10 mouse cellular contexts compared by ENCODE assay signal in genomic region chr9:37636335-37636734, GRCm38 (mm10). TPM values are rescaled to one million over a fixed set of nuclear protein-coding genes. Genes with fewer than 3 reads are reported as not detected.
DNase-seq lines count a peak whose midpoint lies in the region; ATAC-seq and TF ChIP-seq lines count a peak whose summit lies in the region.
"Had no signal": no experiment of that assay in that cellular context is flagged by ENCODE, and none has a peak within 500 bp of the region (broad histone marks: within the 10 kb centered on the region; RNA-seq: fewer than 3 reads in every experiment).

No protein-coding gene starts in this region.

- H3K4me3 ChIP-seq in cortical plate, adult 2 months (ENCODE audit: insufficient read depth, low read length), result no peak overlapping the region
- no peak overlapping the region for H3K4me3 ChIP-seq in liver, embryonic 14.5 days (ENCODE audit: insufficient read depth in 1 of 2, low read depth in 2 of 2, low read length in 2 of 2)
- H3K4me3 ChIP-seq: heart, embryonic 15.5 days; neural tube, embryonic 13.5 days had no signal

- whole genome bisulfite sequencing in liver, embryonic 14.5 days (ENCODE audit: insufficient replicate concordance), result 10% methylated on average over 7 of the region's 7 CpGs

- TF ChIP-seq POLR2A in cortical plate, adult 2 months (IDR thresholded peaks at IDR 0.05; ENCODE audit: extremely low read depth, insufficient read depth, low read length), result no peak

- H3K4me2 ChIP-seq in liver, embryonic 14.5 days (ENCODE audit: low read depth), result no peak overlapping the region
- H3K4me2 ChIP-seq: heart, embryonic 15.5 days; neural tube, embryonic 13.5 days had no signal

- H3K27me3 ChIP-seq in liver, embryonic 14.5 days (ENCODE audit: control insufficient read depth, insufficient read depth, low read length), result no peaks in the 10 kb centered on the region
- H3K27me3 ChIP-seq: heart, embryonic 15.5 days; neural tube, embryonic 13.5 days had no signal

- no peaks in the 10 kb centered on the region for H3K9me3 ChIP-seq in liver, embryonic 14.5 days (ENCODE audit: control insufficient read depth, low read length)
- H3K9me3 ChIP-seq: heart, embryonic 15.5 days; neural tube, embryonic 13.5 days had no signal

- H3K4me1 ChIP-seq in cortical plate, adult 2 months (ENCODE audit: control insufficient read depth, insufficient read depth, low read length), result no peaks in the 10 kb centered on the region; the same call in 1 of the 2 replicates
- H3K4me1 ChIP-seq in liver, embryonic 14.5 days (replicated peaks; ENCODE audit: control insufficient read depth in 2 of 2, insufficient read depth in 2 of 2, low read length in 1 of 2), result no peaks in the 10 kb centered on the region
- H3K4me1 ChIP-seq: heart, embryonic 15.5 days had no signal

- H3K36me3 ChIP-seq in liver, embryonic 14.5 days (replicated peaks; ENCODE audit: control insufficient read depth, insufficient read depth, low read depth), result no peaks in the 10 kb centered on the region
- H3K36me3 ChIP-seq: heart, embryonic 15.5 days; neural tube, embryonic 13.5 days had no signal

- no peak for ATAC-seq in liver, embryonic 14.5 days (ENCODE audit: insufficient read depth)

- peak; percentile 47 for DNase-seq in gastrocnemius, postnatal 10 days
- no peak for DNase-seq in gastrocnemius, postnatal 25 days
- DNase-seq in urinary bladder, postnatal 36 days (ENCODE audit: low spot score in 2 of 2), result peak; percentile 25 to 33
- no peak for DNase-seq in urinary bladder, postnatal 4 days (ENCODE audit: low spot score in 2 of 2)
- peak; percentile 67 for DNase-seq in heart, postnatal 4 days
- no peak for DNase-seq in liver, embryonic 14.5 days (ENCODE audit: low read depth in 3 of 3, low spot score in 3 of 3)
- peak; percentile 70 for DNase-seq in right cerebral cortex, adult 18-20 months

- no peak for TF ChIP-seq EP300 in liver, embryonic 14.5 days (IDR thresholded peaks at IDR 0.05; ENCODE audit: low read depth)

- 0 out of 2 replicates have a peak overlapping the region, but pooled peaks have one; percentile 28 for H3K27ac ChIP-seq in cortical plate, adult 2 months (ENCODE audit: insufficient read depth, low read length)
- H3K27ac ChIP-seq in liver, embryonic 14.5 days, result no peak overlapping the region
- H3K27ac ChIP-seq: heart, embryonic 15.5 days; neural tube, embryonic 13.5 days had no signal

- no peak overlapping the region for H3K9ac ChIP-seq in liver, embryonic 14.5 days (replicated peaks)
- H3K9ac ChIP-seq: heart, embryonic 15.5 days; neural tube, embryonic 13.5 days had no signal

- peak; percentile 75 for TF ChIP-seq CTCF in cortical plate, adult 2 months (IDR thresholded peaks at IDR 0.05; ENCODE audit: extremely low read depth, insufficient read depth, low read length)
- peak; percentile 78 for TF ChIP-seq CTCF in liver, embryonic 14.5 days (IDR thresholded peaks at IDR 0.05; ENCODE audit: low read depth)

RNA-seq across cellular contexts. Expression of gene Tbrg1, which starts 20.8 kb away (rescaled TPM):
- 10 to 100 TPM; 46.1 to 54.6 TPM for total RNA-seq in gastrocnemius, postnatal 10 days (2021)
- 10 to 100 TPM; 28.7 to 32.5 TPM for total RNA-seq in gastrocnemius, postnatal 25 days (2021)
- polyA plus RNA-seq in cortical plate, adult 2 months (2012; rRNA removed), result 48.0 TPM in 2 replicates
- total RNA-seq in heart, postnatal 4 days (2021), result 10 to 100 TPM; 60.8 to 61.8 TPM
- 15.7 and 23.1 TPM in 2 replicates for polyA plus RNA-seq in liver, embryonic 14.5 days (2012; rRNA removed)
- polyA plus RNA-seq in liver, embryonic 14.5 days (2014; fragmentation: Nextera tagmentation; extraction: Ambion mirVana), result 47.0 and 54.5 TPM in 2 replicates

RNA-seq across cellular contexts. Expression of gene Spa17, which starts 22.8 kb away (rescaled TPM):
- total RNA-seq in gastrocnemius, postnatal 10 days (2021), result 1 to 10 TPM; 2.1 to 3.0 TPM
- 1 to 10 TPM; 2.0 to 3.4 TPM for total RNA-seq in gastrocnemius, postnatal 25 days (2021)
- polyA plus RNA-seq in cortical plate, adult 2 months (2012; rRNA removed), result 4.8 and 5.0 TPM in 2 replicates
- total RNA-seq in heart, postnatal 4 days (2021), result 1 to 10 TPM; 2.4 to 4.5 TPM
- polyA plus RNA-seq in liver, embryonic 14.5 days (2012; rRNA removed), result 0.56 and 1.3 TPM in 2 replicates
- polyA plus RNA-seq in liver, embryonic 14.5 days (2014; fragmentation: Nextera tagmentation; extraction: Ambion mirVana), result 2.6 and 2.7 TPM in 2 replicates

RNA-seq across cellular contexts. Expression of gene Panx3, which starts 32.7 kb away (rescaled TPM):
- total RNA-seq in gastrocnemius, postnatal 10 days (2021), result 1 to 10 TPM in 1 of 2 experiments, not detected in 1; 3.3 TPM
- not detected for total RNA-seq in gastrocnemius, postnatal 25 days (2021)
- polyA plus RNA-seq in cortical plate, adult 2 months (2012; rRNA removed), result not detected in 2 replicates
- not detected for total RNA-seq in heart, postnatal 4 days (2021)
- not detected in 2 replicates for polyA plus RNA-seq in liver, embryonic 14.5 days (2012; rRNA removed)
- not detected in 2 replicates for polyA plus RNA-seq in liver, embryonic 14.5 days (2014; fragmentation: Nextera tagmentation; extraction: Ambion mirVana)
- polyA plus RNA-seq: neural tube, embryonic 13.5 days had no signal

Comparison
In these comparisons a context has a peak if more than half of its experiments do, and no peak if none do; other contexts are left out.
1. DNase-seq: peak in gastrocnemius, postnatal 10 days (single experiment), urinary bladder, postnatal 36 days (2 of 2), heart, postnatal 4 days (single experiment) and right cerebral cortex, adult 18-20 months (single experiment); none in gastrocnemius, postnatal 25 days (single experiment), urinary bladder, postnatal 4 days (0 of 2) and liver, embryonic 14.5 days (0 of 3).